Mouse (Mus musculus) spleen, adult 2 months (tissue): ENCODE measurements around the gene Bcat1. TPM values are rescaled to one million over a fixed set of nuclear protein-coding genes. Genes with fewer than 3 reads are reported as not detected.
A peak's percentile ranks its signal among the peaks of the same experiment; 100 is the strongest.

Experiments
- DNase-seq, 2 experiments: peaks; one replicate each; pipeline versions ENCODE4 v3.0.0 to v3.0.0-alpha.2; 2012 to 2021; ENCODE audit warnings: low spot score in 2 of 2, low read depth in 1 of 2
- H3K27ac ChIP-seq: fragments of 200-500 bp; 2 replicates; pipeline ENCODE4 v1.5.1; 2012; ENCODE audit warnings: low read length, inconsistent platforms; ENCODE audit not compliant: insufficient read depth
- H3K27me3 ChIP-seq: fragments of 200-500 bp; 2 replicates; pipeline ENCODE4 v1.6.1; 2012; ENCODE audit warnings: mild to moderate bottlenecking, moderate library complexity, low read length, inconsistent platforms; ENCODE audit not compliant: control insufficient read depth, insufficient read depth
- H3K36me3 ChIP-seq: fragments of 200-500 bp; 2 replicates; pipeline ENCODE4 v1.6.1; 2012; ENCODE audit warnings: mild to moderate bottlenecking, low read length, inconsistent platforms; ENCODE audit not compliant: control insufficient read depth, insufficient read depth
- H3K4me1 ChIP-seq: fragments of 200-500 bp; 2 replicates; pipeline ENCODE4 v1.6.1; 2011; ENCODE audit warnings: inconsistent platforms; ENCODE audit not compliant: control insufficient read depth, insufficient read depth, insufficient read length
- H3K4me3 ChIP-seq: fragments of 200-500 bp; 2 replicates; pipeline ENCODE4 v1.5.1; 2011; ENCODE audit warnings: mild to moderate bottlenecking, inconsistent platforms; ENCODE audit not compliant: insufficient read depth, insufficient read length; ENCODE audit errors: extremely low read depth
- CTCF ChIP-seq: fragments of 200-500 bp; IDR thresholded peaks from 2 replicates; pipeline ENCODE4 v1.5.1; 2011; ENCODE audit warnings: mild to moderate bottlenecking, inconsistent platforms; ENCODE audit not compliant: insufficient read depth, insufficient read length, insufficient replicate concordance; ENCODE audit errors: extremely low read depth
- POLR2A ChIP-seq: fragments of 200-500 bp; IDR thresholded peaks from 2 replicates; pipeline ENCODE4 v1.6.1; 2011; ENCODE audit warnings: low read depth, low read length, inconsistent platforms
- WGBS: fragments of 180-500 bp; shearing (Covaris S2); methylation state at CpG from one replicate; pipeline ENCODE4 v1.1.7; 2018; 5-methylcytosine and 5-hydroxymethylcytosine counted together
- polyA plus RNA-seq: library from polyadenylated mRNA; depleted of rRNA; stranded (reverse); fragments of >200 nt; gene quantifications from 2 replicates; pipeline ENCODE4 v1.2.3, GENCODE M21; 2012

The Bcat1 gene
- polyA plus RNA-seq, 1 experiment, result 0.32 TPM

GRCm38 (mm10) chr6:145120787-145121589, 45.0 kb upstream of the Bcat1 start:
- TF ChIP-seq POLR2A (no peak; the same call in 1 of the 2 replicates), CTCF (no peak)
- Histone ChIP-seq H3K4me1 (peaks cover 11% of the 10 kb centered on the region), H3K4me3 (peak overlapping the region; percentile 80), H3K36me3 (peaks cover 2% of the 10 kb centered on the region), H3K27me3 (no peaks in the 10 kb centered on the region), H3K27ac (peak overlapping the region; percentile 95)
- 3% methylated on average over 18 of the region's 18 CpGs for WGBS
- peak in 1 of 2 experiments; percentile 36 for DNase-seq

- no peak for DNase-seq
- Histone ChIP-seq H3K27ac (no peak overlapping the region; the same call in 1 of the 2 replicates), H3K27me3 (no peaks in the 10 kb centered on the region), H3K4me3 (no peak overlapping the region), H3K36me3 (no peaks in the 10 kb centered on the region; the same call in 1 of the 2 replicates), H3K4me1 (peaks cover 4% of the 10 kb centered on the region; the same call in 1 of the 2 replicates)
- WGBS, result 86% methylated on average over 2 of the region's 2 CpGs
- no peak for TF ChIP-seq CTCF
- TF ChIP-seq POLR2A, result no peak
These were observed 44.1 kb upstream of the Bcat1 start for GRCm38 (mm10) chr6:145120086-145120485.

- WGBS, result 68% methylated on average over 4 of the region's 4 CpGs
These were observed 40.2 kb upstream of the Bcat1 start for GRCm38 (mm10) chr6:145116098-145116672.

GRCm38 (mm10) chr6:145115476-145116097, 39.6 kb upstream of the Bcat1 start, which contains the start of gene Lrmp:
TSS of gene Lrmp (plus strand) at chr6:145115653.
- WGBS, result 34% methylated on average over 6 of the region's 6 CpGs
- Histone ChIP-seq H3K4me1 (peaks cover 4% of the 10 kb centered on the region; the same call in 1 of the 2 replicates), H3K27me3 (no peaks in the 10 kb centered on the region), H3K36me3 (no peaks in the 10 kb centered on the region), H3K27ac (peak within 1 kb of the TSS; percentile 65), H3K4me3 (no peak within 1 kb of the TSS)
- DNase-seq, result peak; percentile 62 to 78
- TF ChIP-seq CTCF, result no peak
- TF ChIP-seq POLR2A, result no peak

More at GRCm38 (mm10) chr6:145116098-145116672, 40.2 kb upstream of the Bcat1 start:
- Histone ChIP-seq H3K36me3 (no peaks in the 10 kb centered on the region), H3K4me1 (peaks cover 4% of the 10 kb centered on the region; the same call in 1 of the 2 replicates), H3K27me3 (no peaks in the 10 kb centered on the region), H3K27ac (peak overlapping the region; percentile 65), H3K4me3 (no peak overlapping the region)
- TF ChIP-seq CTCF (no peak), POLR2A (no peak)
- no peak for DNase-seq

- peaks cover 4% of the 10 kb centered on the region; the same call in 1 of the 2 replicates for H3K4me1 ChIP-seq
- H3K27me3 ChIP-seq, result no peaks in the 10 kb centered on the region
- WGBS, result 91% methylated on average over 2 of the region's 2 CpGs
- H3K36me3 ChIP-seq, result no peaks in the 10 kb centered on the region
- H3K4me3 ChIP-seq, result no peak overlapping the region
- TF ChIP-seq POLR2A (no peak), CTCF (no peak)
- DNase-seq, result no peak
- no peak overlapping the region for H3K27ac ChIP-seq
These were observed 38.6 kb upstream of the Bcat1 start for GRCm38 (mm10) chr6:145114561-145114960.

GRCm38 (mm10) chr6:145112865-145113264, 36.9 kb upstream of the Bcat1 start:
- DNase-seq, result no peak
- no peak overlapping the region for H3K27ac ChIP-seq
- H3K27me3 ChIP-seq, result no peaks in the 10 kb centered on the region
- WGBS, result 85% methylated on average over 6 of the region's 6 CpGs
- peaks cover 4% of the 10 kb centered on the region; the same call in 1 of the 2 replicates for H3K4me1 ChIP-seq
- no peaks in the 10 kb centered on the region for H3K36me3 ChIP-seq
- no peak overlapping the region for H3K4me3 ChIP-seq
- TF ChIP-seq CTCF (no peak), POLR2A (no peak)

GRCm38 (mm10) chr6:145110786-145111185, 34.8 kb upstream of the Bcat1 start:
- no peaks in the 10 kb centered on the region for H3K27me3 ChIP-seq
- H3K27ac ChIP-seq, result no peak overlapping the region
- no peak overlapping the region for H3K4me3 ChIP-seq
- no peaks in the 10 kb centered on the region for H3K36me3 ChIP-seq
- no peak for TF ChIP-seq POLR2A
- no peak for TF ChIP-seq CTCF
- no peak for DNase-seq
- 90% methylated on average over 4 of the region's 4 CpGs for WGBS
- H3K4me1 ChIP-seq, result peaks cover 8% of the 10 kb centered on the region; the same call in 1 of the 2 replicates
